Mouse (Mus musculus) kidney, postnatal 10 days (tissue): ENCODE data around the gene B4galnt3.

ENCODE experiments used
- DNase-seq: peaks from one replicate; pipeline ENCODE4 v3.0.0; 2021; ENCODE audit warnings: mixed read lengths

B4galnt3 gene

DNA sequence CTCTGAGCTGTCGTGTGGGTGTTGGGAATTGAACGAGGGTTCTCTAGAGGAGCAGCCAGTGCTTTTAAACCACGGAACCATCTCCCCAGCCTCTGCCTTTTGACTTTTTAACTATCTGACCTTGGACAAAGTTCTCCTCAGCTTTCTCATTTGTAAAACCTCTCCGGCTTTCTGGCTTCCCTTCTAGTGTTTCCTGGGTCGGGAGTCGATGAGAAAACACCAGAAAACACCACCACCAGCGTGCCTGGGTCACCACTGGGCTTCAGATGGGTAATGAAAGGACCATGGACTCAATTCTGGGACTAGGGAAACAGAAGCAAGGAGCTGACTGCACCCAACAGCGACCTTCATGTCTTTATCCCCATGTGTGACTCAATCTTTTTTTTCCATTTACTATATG lies 20.2 kb downstream of the B4galnt3 start:
- DNase-seq, result no peak

DNA sequence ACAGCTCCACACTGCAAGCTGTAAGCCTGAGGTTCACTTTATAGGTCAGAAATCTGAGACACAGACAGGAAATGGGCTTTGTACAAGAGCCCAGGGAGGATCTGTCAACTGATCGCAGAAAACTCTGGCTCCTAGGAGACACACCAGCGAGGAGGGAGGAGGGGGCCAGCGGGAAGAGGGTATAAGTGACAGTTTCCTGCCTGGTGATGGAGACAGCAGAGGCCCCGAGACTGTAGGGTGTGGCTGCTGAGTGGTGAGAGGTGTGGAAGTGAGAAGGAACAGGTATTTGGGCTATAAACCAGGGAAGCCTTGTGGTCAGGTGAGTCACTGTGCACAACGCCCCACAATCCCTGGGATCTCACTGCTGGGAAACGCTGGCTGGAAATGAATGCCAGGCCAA lies 30.2 kb downstream of the B4galnt3 start:
- DNase-seq, result no peak

DNA sequence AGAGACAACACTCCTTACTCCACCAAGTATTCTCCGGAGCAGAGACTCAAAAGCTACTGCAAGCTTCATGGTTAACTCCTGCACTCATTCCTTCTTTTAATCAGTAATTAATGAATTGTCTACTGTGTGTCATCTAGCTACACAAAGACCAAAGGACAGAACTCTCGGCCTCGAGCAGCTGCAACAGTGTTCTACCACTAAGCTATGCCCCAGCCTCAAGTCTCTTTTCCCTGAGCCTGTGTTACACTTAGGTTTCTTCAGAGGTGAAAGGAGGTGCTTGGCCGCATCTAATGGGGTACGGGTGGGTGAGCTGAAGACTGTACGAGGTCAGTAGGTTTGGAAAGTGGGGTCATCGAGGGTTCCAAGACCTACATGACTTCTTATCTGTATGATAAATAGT lies 30.8 kb downstream of the B4galnt3 start:
- DNase-seq, result peak; percentile 33

DNA sequence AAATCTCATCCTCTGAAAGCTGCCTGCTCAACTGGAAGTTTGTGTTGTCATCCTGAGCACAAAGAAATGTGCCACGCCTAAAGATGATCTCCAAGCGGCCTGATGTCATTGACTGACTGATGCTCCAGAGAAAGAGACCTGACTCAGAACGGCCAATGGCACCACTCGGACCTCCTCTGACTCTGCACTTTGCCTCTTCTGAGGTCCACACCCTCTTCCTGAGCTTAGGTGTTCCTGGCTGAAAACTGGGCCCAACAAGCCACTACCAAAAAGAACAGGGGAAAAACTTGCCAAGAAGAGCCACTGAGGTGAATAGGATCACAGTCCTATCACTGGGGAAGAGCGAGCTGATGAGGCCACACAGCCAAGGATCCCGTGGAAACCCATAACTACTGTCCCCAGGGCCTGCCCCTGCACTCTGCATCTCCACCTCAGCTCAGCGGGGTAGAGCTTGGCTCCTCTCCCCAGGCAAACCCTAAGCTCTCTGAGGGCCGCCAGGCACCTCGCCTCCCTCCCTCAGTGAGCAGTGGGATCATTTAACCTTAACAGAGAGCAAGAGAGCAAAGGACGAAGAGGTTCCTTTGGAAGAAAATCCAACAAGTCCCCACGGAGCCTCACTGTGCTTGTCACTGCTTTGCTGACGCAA lies 31.4 kb downstream of the B4galnt3 start:
- DNase-seq, result peak; percentile 25

DNA sequence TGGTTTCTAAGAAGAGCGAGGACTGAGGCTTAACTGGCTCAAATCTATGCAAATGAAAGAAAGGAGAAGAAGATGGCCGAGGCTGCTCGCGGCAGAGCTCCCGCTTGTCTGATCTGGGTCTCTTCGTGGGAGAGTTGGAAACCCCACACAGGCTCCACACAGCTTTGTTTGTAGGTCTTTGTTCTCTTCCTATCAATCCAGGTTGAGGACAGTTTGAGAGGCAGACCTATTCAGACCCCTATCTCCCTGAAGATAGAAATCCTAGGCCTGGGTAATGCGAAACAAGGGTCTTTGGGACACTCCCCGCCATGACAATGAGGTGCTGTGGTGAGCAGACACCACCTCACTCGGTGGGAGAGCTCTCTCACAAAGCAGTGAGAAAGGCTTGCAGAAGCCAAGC lies 34.9 kb downstream of the B4galnt3 start:
- no peak for DNase-seq

DNA sequence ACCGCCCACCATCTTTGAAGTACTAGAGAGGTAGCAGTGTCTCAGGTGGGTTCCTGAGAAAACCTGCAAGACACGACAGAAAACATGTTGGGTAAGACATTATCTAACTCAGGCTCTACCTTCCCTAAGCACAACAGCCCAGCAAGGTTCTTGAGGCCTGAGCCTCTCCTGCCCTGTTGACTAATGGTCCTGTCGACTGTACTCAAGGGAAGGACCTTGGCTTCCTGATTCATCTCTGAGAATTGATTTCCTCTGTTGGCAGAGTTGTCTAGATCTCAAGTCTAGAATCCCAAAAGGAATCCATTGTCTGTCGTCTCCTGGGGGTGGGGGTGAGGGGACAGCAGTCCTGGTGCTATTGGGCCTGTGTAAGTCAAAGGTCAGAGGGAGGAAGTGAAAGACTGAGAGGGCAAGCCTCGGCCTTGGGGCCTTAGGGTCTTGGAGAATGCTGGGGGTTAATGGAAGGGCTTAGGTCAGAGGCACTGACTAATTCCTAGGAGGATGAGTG lies 37.9 kb downstream of the B4galnt3 start:
- DNase-seq, result no peak

DNA sequence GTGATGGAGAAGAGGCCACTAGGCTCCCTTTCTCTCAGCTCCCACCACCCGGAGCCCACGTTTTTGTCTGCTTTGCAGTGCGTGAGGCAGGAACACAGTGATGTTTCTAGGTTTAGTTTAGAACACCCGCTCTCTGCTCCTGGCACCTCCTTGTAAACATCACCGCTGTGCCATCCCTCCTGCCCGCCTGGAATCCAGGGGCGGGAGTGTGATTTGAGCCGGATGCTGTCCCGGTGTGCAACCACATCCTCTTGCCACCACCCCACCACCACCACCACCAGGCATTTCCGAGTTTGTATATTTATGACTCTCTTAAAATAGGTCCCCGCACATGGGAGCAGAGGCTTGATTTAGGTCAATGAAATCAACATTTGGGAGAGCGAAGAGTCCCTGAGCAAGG lies 38.7 kb downstream of the B4galnt3 start:
- no peak for DNase-seq

DNA sequence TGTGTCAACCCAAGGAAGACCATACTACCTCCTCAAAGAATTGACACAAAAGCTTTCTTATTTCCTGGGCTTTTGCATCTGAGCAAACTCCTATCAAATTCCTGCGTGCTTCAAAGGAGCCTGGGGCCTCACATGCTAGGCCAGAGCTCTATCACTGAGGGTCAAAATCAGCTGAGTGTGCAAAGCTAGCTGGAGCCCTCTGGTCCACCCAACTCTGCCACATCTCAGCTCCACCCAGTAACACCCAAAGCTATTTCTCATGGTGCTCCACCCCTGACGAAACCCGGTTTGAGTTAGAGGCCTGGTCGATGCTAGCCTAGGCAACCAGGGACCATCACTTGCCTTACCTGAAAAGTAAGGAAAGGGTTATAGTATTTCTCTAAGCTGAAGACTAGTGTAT lies 39.2 kb downstream of the B4galnt3 start:
- no peak for DNase-seq

DNA sequence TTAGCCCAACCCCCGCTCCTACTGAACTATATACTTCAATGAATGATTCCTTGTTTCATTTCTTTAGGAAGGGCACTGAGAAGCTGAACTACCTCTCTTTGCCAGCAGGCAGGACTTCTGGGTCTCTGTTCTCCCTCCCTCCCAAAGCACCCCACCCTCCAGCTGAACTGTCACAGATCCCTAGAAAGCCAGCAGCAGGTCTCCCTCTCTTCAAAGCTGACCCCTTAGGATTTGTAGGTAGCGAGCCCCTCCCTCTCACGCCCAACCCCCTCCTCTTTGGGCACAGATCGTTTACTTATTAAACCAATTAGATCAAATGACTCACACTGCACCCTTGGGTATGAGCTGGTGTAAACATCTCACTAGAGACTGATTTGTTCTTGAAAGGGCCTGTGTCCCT lies 39.7 kb downstream of the B4galnt3 start:
- peak; percentile 63 for DNase-seq

DNA sequence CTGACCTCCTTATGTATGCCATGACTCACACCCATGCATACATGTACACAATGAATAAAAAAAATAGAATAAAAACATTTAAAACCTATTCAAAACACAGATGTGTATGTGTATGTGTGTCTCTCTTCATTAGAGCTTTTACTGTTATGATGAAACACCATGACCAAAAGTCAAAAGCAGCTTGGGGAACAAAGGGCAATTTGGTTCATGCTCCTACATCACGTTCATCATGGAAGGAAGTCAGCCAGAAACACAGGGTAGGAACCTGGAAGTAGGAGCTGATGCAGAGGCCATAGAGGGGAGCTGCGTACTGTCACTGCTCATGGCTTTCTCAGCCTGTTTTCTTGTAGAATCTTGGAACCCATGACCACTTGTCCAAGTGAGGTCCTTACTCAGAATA lies 41.6 kb downstream of the B4galnt3 start:
- no peak for DNase-seq

DNA sequence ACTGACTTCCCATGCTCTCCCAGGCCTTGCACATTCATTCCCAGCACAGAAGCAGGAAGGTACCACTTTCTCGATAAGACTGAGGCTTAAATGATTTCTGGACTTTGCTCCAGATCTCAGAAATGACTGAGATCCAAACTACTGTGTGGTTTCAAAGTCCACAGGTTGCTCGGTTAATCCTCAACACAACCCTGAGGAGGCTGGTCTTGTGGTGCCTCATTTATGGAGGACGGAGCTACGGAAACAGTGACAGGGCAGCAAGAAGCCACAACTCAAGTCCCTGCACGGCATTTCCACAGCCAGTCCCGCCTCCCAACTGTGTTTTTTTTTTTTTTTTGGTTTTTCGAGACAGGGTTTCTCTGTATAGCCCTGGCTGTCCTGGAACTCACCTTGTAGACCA lies 43.3 kb downstream of the B4galnt3 start:
- no peak for DNase-seq

DNA sequence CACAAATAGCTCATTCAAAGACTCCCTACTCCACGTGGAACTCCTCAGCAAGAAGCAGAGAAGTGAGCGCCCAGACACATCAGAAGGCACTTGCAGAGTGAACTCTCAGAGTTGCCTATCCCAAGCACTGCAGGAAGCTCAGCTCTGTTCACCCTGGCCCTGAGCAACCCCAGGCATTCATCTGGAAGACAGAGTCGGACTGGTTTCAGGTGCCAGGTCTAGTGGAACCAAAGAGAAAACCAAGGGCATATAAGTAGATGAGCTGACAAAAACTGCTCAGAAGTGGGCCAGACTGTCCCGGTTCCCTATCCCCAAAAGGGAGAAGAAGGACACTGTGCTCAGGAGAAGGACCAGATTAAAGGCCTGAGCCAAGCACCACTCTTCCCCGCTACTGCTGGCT lies 44.5 kb downstream of the B4galnt3 start:
- no peak for DNase-seq

DNA sequence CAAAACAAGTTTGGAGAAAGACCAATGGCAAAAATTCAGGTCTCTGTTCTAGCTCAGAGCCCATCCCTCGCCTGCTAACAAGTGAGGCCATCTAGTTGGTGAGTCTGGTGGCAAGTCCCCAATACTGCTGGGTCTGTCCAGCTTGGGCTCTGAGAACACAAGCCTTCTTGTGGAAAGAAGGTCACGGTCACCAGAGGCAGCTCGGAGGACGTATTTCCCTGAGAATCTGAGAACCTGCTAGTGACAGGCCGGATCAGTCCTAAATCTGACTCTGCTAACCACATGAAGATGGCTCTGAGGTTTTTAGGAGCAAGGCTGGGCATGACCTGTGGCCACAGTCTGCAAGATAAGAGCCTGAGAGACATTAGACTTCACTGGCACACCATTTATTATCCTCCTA lies 47.7 kb downstream of the B4galnt3 start:
- no peak for DNase-seq

DNA sequence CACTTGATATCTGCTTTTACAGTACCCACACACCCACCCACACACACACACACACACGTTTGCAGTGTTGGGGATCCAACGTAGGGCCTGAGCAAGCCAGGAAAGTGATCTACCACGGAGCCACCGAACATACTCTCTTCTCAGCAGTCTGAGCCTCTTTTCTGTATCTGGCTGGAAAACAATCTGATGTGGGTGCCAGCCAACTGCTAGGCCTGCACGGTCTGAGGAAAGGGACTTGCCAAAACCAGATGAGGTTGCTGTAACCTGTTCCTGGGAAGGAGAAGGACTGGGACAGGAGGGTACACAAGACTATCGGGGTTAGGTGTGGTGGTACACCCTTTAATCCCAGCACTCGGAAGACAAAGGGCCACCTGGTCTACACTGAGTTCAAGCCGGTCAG lies 51.1 kb downstream of the B4galnt3 start:
- DNase-seq, result no peak

DNA sequence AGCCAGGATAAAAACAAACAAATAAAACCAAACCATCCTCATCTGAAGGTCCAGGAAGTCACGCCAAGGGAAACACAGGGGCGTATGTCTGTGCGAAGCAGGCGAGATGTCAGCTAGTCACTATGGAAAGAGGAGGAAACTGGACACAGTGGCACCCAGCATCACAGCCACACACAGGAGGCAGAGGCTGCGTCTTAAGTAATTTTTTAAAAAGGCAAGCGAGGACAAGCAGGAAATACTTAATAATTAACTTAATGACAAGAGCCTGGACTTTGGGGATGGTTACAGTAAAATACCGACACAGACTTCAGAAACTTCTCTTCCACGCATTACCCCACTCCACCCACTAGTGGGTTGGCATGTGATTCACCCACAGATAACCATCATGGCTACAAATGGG lies 51.8 kb downstream of the B4galnt3 start:
- DNase-seq, result no peak

DNA sequence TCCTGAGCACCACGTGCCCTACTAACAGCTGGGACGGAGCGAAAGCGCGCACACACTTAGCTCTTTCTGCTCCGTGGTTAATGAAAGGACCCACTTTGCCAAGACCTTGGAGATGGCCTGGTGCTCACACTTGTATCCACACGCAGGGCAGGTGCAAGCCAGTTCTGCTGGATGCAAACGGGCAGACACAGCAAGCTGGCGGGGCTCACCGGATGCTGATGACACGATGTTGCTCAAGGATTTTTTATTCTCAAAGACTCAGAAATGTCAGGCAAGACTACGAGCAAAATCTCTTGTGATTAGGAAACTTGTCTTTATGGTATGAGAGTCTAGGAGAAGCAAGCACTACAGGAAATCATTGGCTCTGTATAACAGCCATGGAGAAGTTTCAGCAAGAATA lies 52.9 kb downstream of the B4galnt3 start:
- DNase-seq, result no peak

DNA sequence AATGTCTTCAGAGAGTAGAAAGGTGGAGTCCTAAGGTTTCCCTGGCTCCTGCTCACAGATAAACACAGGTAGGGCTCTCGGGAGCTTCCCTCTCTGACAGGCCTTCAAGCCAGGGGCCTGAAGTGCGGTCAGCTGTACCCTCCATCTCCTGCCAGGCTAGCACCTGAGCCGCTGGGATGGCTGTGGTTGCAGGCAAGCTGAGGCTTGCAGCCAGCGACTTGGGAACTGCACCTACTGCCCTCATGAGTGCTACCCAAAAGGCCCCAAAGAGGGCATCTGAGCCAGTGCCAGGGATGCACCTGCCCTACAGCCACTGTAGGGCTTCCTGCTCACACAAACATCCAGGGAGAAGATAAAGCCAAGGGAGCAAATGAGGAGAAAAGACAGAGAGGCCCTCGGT lies 53.9 kb downstream of the B4galnt3 start:
- DNase-seq, result no peak

DNA sequence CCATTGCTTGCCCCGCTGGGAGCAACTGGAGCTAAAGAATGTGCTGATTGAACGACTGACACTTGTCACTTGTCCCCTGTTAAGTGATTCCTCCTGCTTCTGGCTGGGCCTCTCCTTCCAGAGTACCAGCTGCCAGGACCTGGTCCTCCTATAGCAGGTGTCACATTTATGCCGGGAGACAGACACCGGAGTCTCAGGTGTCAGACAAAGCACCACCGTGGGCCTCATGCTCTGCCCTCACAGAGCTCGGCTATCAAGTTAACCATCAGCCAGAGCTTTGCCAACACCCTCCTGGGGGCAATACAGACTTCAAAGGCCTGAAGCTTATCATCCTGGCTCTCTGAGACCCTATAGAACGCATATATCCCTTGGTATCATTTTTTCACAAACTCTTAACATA lies 58.5 kb downstream of the B4galnt3 start:
- DNase-seq, result peak; percentile 23

DNA sequence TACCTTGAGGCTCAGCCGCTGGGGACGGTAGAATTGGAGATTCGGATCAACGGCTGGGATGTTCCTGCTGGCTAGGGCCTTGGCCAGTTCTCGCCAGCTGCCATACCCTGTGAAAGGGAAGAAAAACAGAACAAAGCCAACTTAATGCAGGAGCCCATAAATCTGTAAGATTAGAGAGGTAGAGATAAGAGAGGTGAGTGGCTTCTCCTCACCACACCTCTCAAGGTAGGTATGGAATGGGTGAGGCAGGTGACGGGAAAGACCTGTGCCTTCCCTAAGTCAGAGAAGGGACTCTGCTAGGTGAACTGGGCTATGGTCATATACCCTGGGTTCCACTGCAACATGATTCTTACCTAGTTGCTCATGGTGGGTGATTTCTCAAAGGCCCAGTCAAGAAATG lies 61.5 kb downstream of the B4galnt3 start:
- DNase-seq, result no peak

DNA sequence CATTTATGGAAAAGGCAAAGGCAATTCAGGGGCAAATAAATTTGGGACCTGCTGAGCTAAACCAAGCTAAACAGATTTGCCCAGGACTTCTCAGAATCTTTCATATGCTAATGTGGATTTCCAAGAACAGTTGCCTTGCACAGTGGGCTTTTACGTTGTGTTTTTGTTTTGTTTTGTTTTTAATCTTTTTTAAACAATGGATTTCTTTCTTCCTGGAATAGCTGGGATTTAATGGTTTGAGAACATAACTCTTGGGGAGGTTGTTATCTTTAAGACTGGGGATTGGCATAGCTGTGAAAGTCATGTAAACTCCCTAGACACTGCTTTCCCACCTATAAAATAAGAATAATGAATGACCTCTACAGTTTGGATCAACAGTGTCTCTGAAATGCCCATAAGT lies 63.9 kb downstream of the B4galnt3 start:
- no peak for DNase-seq

DNA sequence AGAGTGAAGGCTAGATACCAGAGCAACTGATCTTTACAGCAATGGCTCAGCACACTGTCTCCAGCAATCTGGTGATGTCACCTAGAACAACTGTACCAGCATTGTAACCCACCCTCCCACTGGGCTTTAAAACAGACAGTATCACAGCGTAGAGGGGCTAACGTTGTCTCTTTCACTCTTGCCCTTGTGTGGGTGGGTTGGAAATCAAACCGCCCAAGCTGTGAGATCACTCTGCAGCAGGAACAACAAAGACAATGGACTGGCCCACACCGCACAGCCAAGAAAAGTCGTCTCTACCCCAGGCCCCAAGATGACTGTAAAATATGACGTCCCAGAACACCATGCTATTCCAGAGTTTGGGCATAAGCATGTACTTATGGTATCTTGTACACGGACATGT lies 64.6 kb downstream of the B4galnt3 start:
- no peak for DNase-seq

DNA sequence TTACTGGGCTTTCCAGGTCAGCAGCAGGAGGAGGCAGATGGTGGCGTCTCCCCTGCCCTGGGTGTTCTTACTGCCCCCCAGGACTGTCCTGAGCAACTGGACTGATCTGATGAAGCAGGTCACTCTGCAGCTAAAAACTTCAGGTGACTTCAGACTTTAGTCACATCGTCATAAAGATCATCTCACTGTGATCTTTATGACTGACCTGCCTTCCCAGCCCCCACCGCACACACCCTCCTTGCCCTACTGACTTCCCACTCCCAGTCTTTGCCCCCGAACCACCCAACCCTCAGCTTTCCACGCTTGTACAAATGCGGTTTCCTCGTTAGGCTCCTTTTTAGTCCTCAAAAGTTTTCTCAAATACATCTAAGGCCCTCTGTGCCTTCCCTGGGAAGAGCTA lies 67.3 kb downstream of the B4galnt3 start:
- no peak for DNase-seq

DNA sequence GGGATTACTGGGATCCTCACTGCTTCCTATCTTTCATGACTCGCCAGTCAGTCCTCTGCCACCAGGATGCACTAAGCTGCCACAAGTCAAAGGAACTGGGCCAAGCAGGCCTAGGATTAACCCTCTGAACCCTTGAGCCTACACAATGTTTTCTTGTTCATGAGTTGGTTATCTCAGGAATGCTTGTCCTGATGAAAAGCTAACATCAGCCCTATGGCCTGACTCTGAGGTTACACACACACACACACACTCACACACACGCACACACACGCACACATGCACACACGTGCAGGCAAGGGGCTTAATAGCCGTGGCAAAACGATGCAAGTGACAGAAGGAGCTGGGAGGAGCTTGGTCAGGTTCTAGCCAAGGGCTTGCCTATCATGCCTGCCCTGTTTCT lies 69.0 kb downstream of the B4galnt3 start:
- DNase-seq, result no peak

DNA sequence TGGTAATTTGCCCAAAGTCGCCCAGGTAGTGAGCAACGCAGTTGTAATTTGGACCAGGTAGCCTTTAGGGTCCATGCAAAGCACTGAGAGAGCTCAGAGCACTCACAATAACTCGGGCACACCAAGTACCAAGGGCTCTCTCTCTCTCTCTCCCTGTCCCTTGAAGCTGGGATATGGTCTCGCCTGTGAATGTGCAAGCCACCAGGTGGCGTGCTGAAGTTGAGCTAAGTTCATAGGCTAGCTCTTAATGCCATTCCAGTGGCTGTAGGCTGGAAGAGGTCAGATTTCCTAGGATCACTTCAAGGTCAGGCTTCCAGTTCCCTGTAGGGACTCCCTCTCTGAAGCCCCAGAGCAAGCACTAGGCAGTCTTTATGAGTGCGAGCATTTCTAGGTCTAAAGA lies 71.7 kb downstream of the B4galnt3 start:
- peak; percentile 87 for DNase-seq

DNA sequence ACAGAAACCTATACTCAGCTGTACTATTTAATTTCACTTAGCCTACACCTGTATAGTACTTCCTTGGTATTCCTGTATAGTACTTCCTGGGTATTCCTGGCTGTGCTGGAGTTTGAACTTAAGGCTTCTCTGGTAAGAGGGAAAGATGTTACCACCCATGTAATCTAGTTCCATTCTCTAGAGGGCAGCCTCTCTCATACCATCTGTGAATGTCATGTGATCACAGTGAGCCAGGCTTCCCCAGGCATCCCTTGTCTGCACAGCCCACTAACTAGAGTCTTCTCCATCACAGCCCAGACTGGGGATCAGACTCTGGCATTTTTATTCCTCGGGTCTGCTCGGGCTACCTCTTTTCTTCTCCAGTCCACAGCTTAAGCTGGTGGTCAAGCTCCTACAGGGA lies 75.1 kb downstream of the B4galnt3 start:
- no peak for DNase-seq

DNA sequence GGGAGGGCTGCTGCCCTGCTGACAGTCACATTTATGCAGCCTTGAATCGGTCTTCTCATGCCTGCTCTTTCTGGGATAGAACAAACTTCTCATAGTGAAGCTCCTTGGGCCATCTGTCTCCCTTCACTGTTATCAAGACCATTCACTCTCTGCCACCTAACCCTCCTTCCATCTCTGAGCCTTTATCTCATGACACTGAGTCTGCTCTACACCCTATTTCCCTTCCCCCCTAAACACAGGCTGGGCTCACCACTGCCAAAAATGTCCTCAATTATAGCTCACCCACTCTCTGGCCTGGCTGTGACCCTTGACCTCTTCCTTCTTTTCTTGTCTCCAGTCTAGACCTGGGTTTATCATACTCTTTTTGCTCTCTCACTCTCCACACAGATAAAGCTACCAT lies 77.7 kb downstream of the B4galnt3 start:
- DNase-seq, result no peak
